Mouse (Mus musculus) spleen, adult 12 weeks (tissue): Measurements from ENCODE around the gene Rhox8.
"Not testable (repeated sequence)": the region's sequence is repeated elsewhere in the genome, so short reads cannot be mapped to it uniquely, and the experiment has no call there.

Source experiments
- DNase-seq: peaks from one replicate; pipeline ENCODE4 v3.0.0; 2022; ENCODE audit warnings: low spot score

The Rhox8 gene

GRCm38 (mm10) chrX:37878844-37879243 is at the start of gene Rhox8:
Gene Rhox8, minus strand, starts transcription at chrX:37878944.
- DNase-seq: no peak

GRCm38 (mm10) chrX:37916311-37916710 is 37.6 kb upstream of the Rhox8 start:
- DNase-seq: no peak

DNA sequence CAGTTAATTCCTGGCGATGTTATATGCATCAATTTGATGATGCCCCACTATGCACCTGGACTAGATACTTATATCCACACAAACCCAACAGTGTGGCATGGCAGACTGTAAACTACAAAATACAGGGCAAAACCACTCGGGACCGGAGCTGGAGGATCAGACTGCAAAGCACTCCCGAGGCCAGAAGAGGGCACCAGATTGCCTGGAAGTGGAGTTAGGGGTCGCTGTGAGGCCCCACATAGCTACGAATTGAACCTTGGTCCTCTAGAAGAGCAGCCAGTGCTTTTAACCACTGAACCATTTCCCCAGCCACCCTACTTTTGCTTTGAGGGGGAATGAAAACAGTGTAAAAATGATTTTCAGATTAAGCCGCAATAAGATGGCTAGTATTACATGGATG is 29.8 kb upstream of the Rhox8 start:
- DNase-seq: no peak

DNA sequence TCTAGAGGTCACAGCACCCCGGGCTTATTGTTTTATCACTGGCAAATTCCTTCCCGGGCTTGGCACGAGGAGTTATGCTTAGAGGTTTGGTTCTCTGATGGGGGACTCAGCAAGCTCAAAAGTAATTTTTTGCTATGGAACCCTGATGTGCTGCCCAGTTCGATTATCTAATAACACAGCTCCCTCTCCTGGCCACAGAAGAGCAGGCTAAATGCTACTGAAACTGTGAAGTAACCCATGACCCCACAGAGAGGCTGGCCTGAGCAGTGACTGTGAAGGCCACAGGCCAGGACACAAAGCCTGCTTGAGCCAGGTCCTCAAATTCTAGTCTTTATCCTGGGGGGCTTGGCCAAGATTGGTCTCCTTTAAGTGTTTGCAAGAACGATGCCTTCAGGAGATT is 25.0 kb upstream of the Rhox8 start:
- DNase-seq: no peak

DNA sequence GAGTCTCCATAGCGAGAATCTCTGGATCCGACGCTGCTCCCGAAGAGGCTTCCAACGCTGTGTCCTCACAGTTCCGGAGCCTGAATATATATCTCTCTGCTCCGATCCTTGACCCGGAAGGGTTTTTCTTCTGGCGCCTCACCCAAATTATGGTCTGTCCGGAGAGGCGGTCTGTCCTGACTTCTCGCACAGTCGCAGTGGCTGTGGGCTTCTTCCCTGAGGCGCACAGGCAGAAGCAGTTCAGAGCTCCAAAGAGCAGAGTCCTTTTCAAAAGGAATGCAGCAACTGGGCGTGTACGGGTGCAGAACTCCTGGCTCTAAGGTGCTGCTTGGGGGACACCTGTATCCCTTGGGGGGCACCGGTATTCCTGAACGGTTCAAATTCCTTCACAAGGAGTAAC is 22.9 kb upstream of the Rhox8 start, which contains the start of gene Rhox9:
TSS of gene Rhox9 (minus strand) at position 101 of the 400 bp plus-strand sequence.
- not testable (repeated sequence) for DNase-seq

- DNase-seq: not testable (repeated sequence)
Measured at GRCm38 (mm10) chrX:37897132-37897531, 18.4 kb upstream of the Rhox8 start, which contains the start of gene Rhox7b. Gene Rhox7b, minus strand, starts transcription at chrX:37897232.

- no peak for DNase-seq
Measured at GRCm38 (mm10) chrX:37871641-37872040, 7.1 kb downstream of the Rhox8 start.

- DNase-seq: not testable (repeated sequence)
Measured at GRCm38 (mm10) chrX:37831386-37831785, 47.4 kb downstream of the Rhox8 start, which contains the start of gene Rhox7a. Gene Rhox7a, plus strand, starts transcription at chrX:37831686.

GRCm38 (mm10) chrX:37826610-37827009 is 52.1 kb downstream of the Rhox8 start, which contains the start of gene Rhox6:
Gene Rhox6, plus strand, starts transcription at chrX:37826910.
- not testable (repeated sequence) for DNase-seq
